Mouse (Mus musculus) megakaryocyte-erythroid progenitor cell, adult 5-6 weeks (primary cell): ENCODE measurements around the gene Olfr1271. TPM values are rescaled to one million over a fixed set of nuclear protein-coding genes. Genes with fewer than 3 reads are reported as not detected.
"Not testable (repeated sequence)": the region's sequence is repeated elsewhere in the genome, so short reads cannot be mapped to it uniquely, and the experiment has no call there.

Source experiments
- ATAC-seq: replicated peaks from 2 replicates; pipeline ENCODE4 v1.8.0; 2016; ENCODE audit warnings: mild to moderate bottlenecking, inconsistent platforms; ENCODE audit not compliant: severe bottlenecking, poor library complexity, low FRiP score, low TSS enrichment
- total RNA-seq, 2 experiments: library from RNA; stranded (forward) in 1 of 2; stranded (reverse) in 1 of 2; fragments of 200-1000, 215-1000 nt in 1 of 2; fragments of >200 nt in 1 of 2; fragmentation: Nextera tagmentation in 1 of 2; gene quantifications; 2 replicates each; pipeline ENCODE4 v1.2.3; 2014 to 2017

The Olfr1271 gene
- not detected in 2 replicates for total RNA-seq (2014; fragmentation: Nextera tagmentation)
- not detected in 2 replicates for total RNA-seq (2017)

GRCm38 (mm10) chr2:90270932-90271331, at the start of gene Olfr1271:
TSS of gene Olfr1271 (minus strand) at chr2:90271032.
- no peak for ATAC-seq

DNA sequence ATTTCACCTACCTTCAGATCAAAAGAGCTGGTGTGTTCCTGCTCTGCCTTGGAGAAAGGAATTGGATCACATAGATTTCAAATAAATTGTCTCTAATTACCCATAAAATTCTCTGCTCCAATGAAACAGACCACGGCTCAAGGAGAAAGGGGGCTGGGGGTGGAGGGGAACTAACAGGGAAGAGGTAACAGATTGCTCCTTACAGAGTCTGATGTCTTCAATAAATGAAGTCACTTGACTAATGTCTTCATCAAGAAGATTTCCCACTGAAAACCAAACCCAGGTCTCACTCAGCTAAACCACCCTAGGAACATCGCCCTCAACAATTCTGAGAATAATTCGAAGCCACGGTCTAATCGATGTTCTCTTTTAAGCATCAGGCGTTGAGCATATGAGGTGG, 21.9 kb upstream of the Olfr1271 start, which contains the start of gene Olfr1272:
Olfr1272 (minus strand) TSS at position 101 of the 400 bp plus-strand sequence.
- ATAC-seq, result no peak

- no peak for ATAC-seq
Measured at GRCm38 (mm10) chr2:90257492-90257891, 13.3 kb downstream of the Olfr1271 start, which contains the start of gene Olfr142. TSS of gene Olfr142 (minus strand) at chr2:90257592.

DNA sequence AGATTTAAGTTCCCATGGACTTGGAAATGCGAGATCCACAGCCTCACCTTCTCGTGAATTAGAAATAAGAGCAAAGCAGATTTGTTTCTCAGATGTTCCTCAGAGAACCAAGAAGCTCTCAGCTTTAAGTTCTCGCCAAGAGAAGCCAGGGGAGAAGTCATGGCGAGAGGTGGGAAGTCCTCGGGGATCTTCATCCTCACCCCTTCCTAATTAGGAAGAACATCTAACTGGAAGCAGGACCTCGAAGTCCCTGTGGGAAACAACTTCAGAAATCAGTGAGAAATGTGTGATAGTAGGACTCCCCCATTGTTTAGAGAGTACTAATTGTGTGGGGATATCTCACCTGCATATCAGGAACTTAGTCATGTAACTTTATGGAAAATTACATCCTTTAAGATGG, 46.4 kb downstream of the Olfr1271 start, which contains the start of gene Olfr1506:
Olfr1506 (minus strand) TSS at position 101 of the 400 bp plus-strand sequence.
- not testable (repeated sequence) for ATAC-seq

Other genes starting within 250 kb of the Olfr1271 start
- not detected in 2 replicates for gene Olfr1264, start 245.5 kb downstream of the Olfr1271 start, total RNA-seq (2014; fragmentation: Nextera tagmentation)
- gene Olfr1264, start 245.5 kb downstream of the Olfr1271 start, total RNA-seq (2017), result not detected in 2 replicates
- gene Olfr1265, start 235.7 kb downstream of the Olfr1271 start, total RNA-seq (2014; fragmentation: Nextera tagmentation), result not detected in 2 replicates
- gene Olfr1265, start 235.7 kb downstream of the Olfr1271 start, total RNA-seq (2017), result not detected in 2 replicates
- gene Olfr140, start 207.4 kb downstream of the Olfr1271 start, total RNA-seq (2014; fragmentation: Nextera tagmentation), result not detected in 2 replicates
- not detected in 2 replicates for gene Olfr140, start 207.4 kb downstream of the Olfr1271 start, total RNA-seq (2017)
- not detected in 2 replicates for gene Olfr1269, start 149.6 kb downstream of the Olfr1271 start, total RNA-seq (2014; fragmentation: Nextera tagmentation)
- gene Olfr1269, start 149.6 kb downstream of the Olfr1271 start, total RNA-seq (2017), result not detected in 2 replicates
- gene Olfr32, start 128.7 kb downstream of the Olfr1271 start, total RNA-seq (2014; fragmentation: Nextera tagmentation), result not detected in 2 replicates
- not detected in 2 replicates for gene Olfr32, start 128.7 kb downstream of the Olfr1271 start, total RNA-seq (2017)
- not detected in 2 replicates for gene Olfr1270, start 117.9 kb downstream of the Olfr1271 start, total RNA-seq (2014; fragmentation: Nextera tagmentation)
- gene Olfr1270, start 117.9 kb downstream of the Olfr1271 start, total RNA-seq (2017), result not detected in 2 replicates
- not detected in 2 replicates for gene Olfr1506, start 46.5 kb downstream of the Olfr1271 start, total RNA-seq (2014; fragmentation: Nextera tagmentation)
- gene Olfr1506, start 46.5 kb downstream of the Olfr1271 start, total RNA-seq (2017), result not detected in 2 replicates
- not detected in 2 replicates for gene Olfr142, start 13.4 kb downstream of the Olfr1271 start, total RNA-seq (2014; fragmentation: Nextera tagmentation)
- gene Olfr142, start 13.4 kb downstream of the Olfr1271 start, total RNA-seq (2017), result not detected in 2 replicates
- not detected in 2 replicates for gene Olfr1272, start 21.8 kb upstream of the Olfr1271 start, total RNA-seq (2014; fragmentation: Nextera tagmentation)
- gene Olfr1272, start 21.8 kb upstream of the Olfr1271 start, total RNA-seq (2017), result not detected in 2 replicates
- 0.37 TPM in 1 of 2 replicates, not detected in the other for gene Gm13769, start 51.2 kb upstream of the Olfr1271 start, total RNA-seq (2014; fragmentation: Nextera tagmentation)
- gene Gm13769, start 51.2 kb upstream of the Olfr1271 start, total RNA-seq (2017), result not detected in 2 replicates
- gene Olfr1274-ps, start 127.7 kb upstream of the Olfr1271 start, total RNA-seq (2014; fragmentation: Nextera tagmentation), result not detected in 2 replicates
- not detected in 2 replicates for gene Olfr1274-ps, start 127.7 kb upstream of the Olfr1271 start, total RNA-seq (2017)